12 mouse cellular contexts compared by ENCODE assay signal in the genomic region with DNA sequence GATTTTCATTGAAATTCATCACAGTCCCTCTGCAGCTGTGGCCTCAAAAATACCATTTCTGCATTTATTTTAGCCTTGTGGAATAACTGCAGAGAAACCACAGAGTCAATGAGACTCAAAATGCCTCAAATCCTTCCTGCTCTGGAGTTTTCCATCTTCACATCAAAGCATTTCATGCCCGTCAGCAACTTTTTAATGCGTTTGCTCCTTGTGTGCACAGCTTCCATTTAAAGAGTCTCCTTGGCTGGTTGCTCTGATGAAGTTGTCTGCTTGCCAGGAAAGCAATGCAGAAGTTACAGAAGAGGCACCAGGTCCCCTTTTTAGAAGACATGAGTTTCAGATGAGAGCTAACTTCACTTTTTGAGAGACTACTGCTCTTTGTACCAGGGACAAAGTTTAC.
DNase-seq lines count a peak whose midpoint lies in the region; ATAC-seq and TF ChIP-seq lines count a peak whose summit lies in the region.
"Had no signal": no experiment of that assay in that cellular context is flagged by ENCODE, and none has a peak within 500 bp of the region (broad histone marks: within the 10 kb centered on the region; RNA-seq: fewer than 3 reads in every experiment).

No protein-coding gene starts in this region.

- no peak overlapping the region for H3K4me2 ChIP-seq in forebrain, postnatal 0 days (ENCODE audit: low read depth)
- no peak overlapping the region for H3K4me2 ChIP-seq in forebrain, embryonic 13.5 days
- H3K4me2 ChIP-seq in kidney, embryonic 16.5 days (replicated peaks; ENCODE audit: low read depth, low read length) = no peak overlapping the region
- H3K4me2 ChIP-seq: liver, embryonic 13.5 days had no signal

- no peaks in the 10 kb centered on the region for H3K9me3 ChIP-seq in forebrain, postnatal 0 days (ENCODE audit: low read length)
- no peaks in the 10 kb centered on the region for H3K9me3 ChIP-seq in forebrain, embryonic 13.5 days (replicated peaks)
- H3K9me3 ChIP-seq in kidney, embryonic 16.5 days (ENCODE audit: low read length) = no peaks in the 10 kb centered on the region
- H3K9me3 ChIP-seq: liver, embryonic 13.5 days had no signal

- no peak for TF ChIP-seq CTCF in forebrain, postnatal 0 days (IDR thresholded peaks at IDR 0.05; ENCODE audit: low read depth)
- no peak for TF ChIP-seq CTCF in layer of hippocampus, adult 2 months (conservative IDR thresholded peaks at IDR 0.05)

- WGBS in forebrain, postnatal 0 days = 28% methylated on average over 2 of the region's 2 CpGs
- WGBS in forebrain, embryonic 13.5 days = 81% methylated on average over 2 of the region's 2 CpGs
- WGBS in kidney, embryonic 16.5 days = 64% methylated on average over 2 of the region's 2 CpGs

- no peaks in the 10 kb centered on the region for H3K36me3 ChIP-seq in forebrain, postnatal 0 days (ENCODE audit: insufficient read depth)
- no peaks in the 10 kb centered on the region for H3K36me3 ChIP-seq in forebrain, embryonic 13.5 days (ENCODE audit: poor library complexity, severe bottlenecking)
- no peaks in the 10 kb centered on the region for H3K36me3 ChIP-seq in kidney, embryonic 16.5 days (ENCODE audit: insufficient read depth, low read length)
- H3K36me3 ChIP-seq: liver, embryonic 13.5 days had no signal

- H3K9ac ChIP-seq in forebrain, postnatal 0 days = no peak overlapping the region
- no peak overlapping the region for H3K9ac ChIP-seq in forebrain, embryonic 13.5 days
- no peak overlapping the region for H3K9ac ChIP-seq in kidney, embryonic 16.5 days (replicated peaks; ENCODE audit: low read length)
- H3K9ac ChIP-seq: liver, embryonic 13.5 days had no signal

- H3K4me1 ChIP-seq in forebrain, postnatal 0 days (ENCODE audit: insufficient read depth) = no peaks in the 10 kb centered on the region
- H3K4me1 ChIP-seq in forebrain, embryonic 13.5 days = no peaks in the 10 kb centered on the region
- no peaks in the 10 kb centered on the region for H3K4me1 ChIP-seq in kidney, embryonic 16.5 days (ENCODE audit: insufficient read depth, low read length)
- H3K4me1 ChIP-seq: liver, embryonic 13.5 days had no signal

- ATAC-seq in forebrain, postnatal 0 days = peak; percentile 40; the same call in 1 of the 2 replicates
- ATAC-seq in forebrain, embryonic 13.5 days = no peak
- ATAC-seq in kidney, embryonic 16.5 days (ENCODE audit: low FRiP score, low TSS enrichment) = no peak

- intact Hi-C loops in heart, postnatal 25 days (cut with DNase I) = no loop called here

- H3K27me3 ChIP-seq in forebrain, postnatal 0 days (ENCODE audit: insufficient read depth, low read length) = no peaks in the 10 kb centered on the region
- no peaks in the 10 kb centered on the region for H3K27me3 ChIP-seq in forebrain, embryonic 13.5 days
- no peaks in the 10 kb centered on the region for H3K27me3 ChIP-seq in kidney, embryonic 16.5 days (ENCODE audit: insufficient read depth, low read length)
- H3K27me3 ChIP-seq: liver, embryonic 13.5 days had no signal

- no peak overlapping the region for H3K27ac ChIP-seq in forebrain, postnatal 0 days (ENCODE audit: low read depth, low read length)
- no peak overlapping the region for H3K27ac ChIP-seq in forebrain, embryonic 13.5 days
- no peak overlapping the region for H3K27ac ChIP-seq in layer of hippocampus, adult 2 months
- no peak overlapping the region for H3K27ac ChIP-seq in kidney, embryonic 16.5 days (ENCODE audit: low read length)
- H3K27ac ChIP-seq: liver, embryonic 13.5 days had no signal

- DNase-seq in forebrain, postnatal 0 days = peak; percentile 21
- peak; percentile 4 for DNase-seq in layer of hippocampus, adult 9-10 months (ENCODE audit: low spot score)
- DNase-seq in layer of hippocampus, adult 2 months (ENCODE audit: low spot score in 2 of 2) = no peak
- peak; percentile 22 for DNase-seq in Muller cell, postnatal 12 days (ENCODE audit: inconsistent ontology term)
- DNase-seq in heart, postnatal 25 days (ENCODE audit: low spot score) = peak; percentile 1
- no peak for DNase-seq in spleen, adult 12 weeks (ENCODE audit: low spot score)
- DNase-seq: cerebellum, adult 9-11 months; gastrocnemius, postnatal 14 days; kidney, adult 11 months; liver, embryonic 13.5 days had no signal

- H3K4me3 ChIP-seq in forebrain, postnatal 0 days (ENCODE audit: low read depth, low read length) = no peak overlapping the region
- H3K4me3 ChIP-seq in forebrain, embryonic 13.5 days = no peak overlapping the region
- no peak overlapping the region for H3K4me3 ChIP-seq in layer of hippocampus, adult 2 months
- H3K4me3 ChIP-seq in kidney, embryonic 16.5 days (ENCODE audit: low read length) = no peak overlapping the region
- H3K4me3 ChIP-seq: liver, embryonic 13.5 days had no signal

Comparison
In these comparisons a context has a peak if more than half of its experiments do, and no peak if none do; other contexts are left out.
1. DNase-seq: peak in forebrain, postnatal 0 days (single experiment), layer of hippocampus, adult 9-10 months (single experiment), Muller cell, postnatal 12 days (single experiment) and heart, postnatal 25 days (single experiment); none in layer of hippocampus, adult 2 months (0 of 2) and spleen, adult 12 weeks (single experiment).